Mouse (Mus musculus) adrenal gland, adult (tissue): Measurements from ENCODE around the gene Cast.

Experiments
- DNase-seq, 2 experiments: peaks; one replicate each; pipeline ENCODE4 v3.0.0; 2022 to 2023; ENCODE audit warnings: low spot score in 1 of 2; ENCODE audit not compliant: inconsistent age in 2 of 2

Gene Cast

GRCm38 (mm10) chr13:74696225-74696624, 112.4 kb downstream of the Cast start:
- no peak for DNase-seq

- peak; percentile 35 to 55 for DNase-seq
Observed at GRCm38 (mm10) chr13:74695497-74696193, 113.0 kb downstream of the Cast start.
